Mouse (Mus musculus) MEL (cell line): ENCODE measurements at regions not wholly inside any gene's neighbourhood (a gene's known extent, or its start where the extent isn't known, plus 50 kb on each side); places are given as distances from the start of the nearest gene placed in this dataset.

Experiments
- CHD2 ChIP-seq: IDR thresholded peaks from 2 replicates; pipeline ENCODE4 v1.6.1; 2011; ENCODE audit warnings: low read length, improper control_type of control experiment
- CTCF ChIP-seq, 3 experiments: IDR thresholded peaks in 2 of 3; conservative IDR thresholded peaks in 1 of 3; 2 replicates each; pipeline ENCODE4 v1.5.1; 2011 to 2012; ENCODE audit warnings: low read length in 3 of 3, low read depth in 2 of 3, mild to moderate bottlenecking in 2 of 3, improper control_type of control experiment in 1 of 3, inconsistent platforms in 1 of 3, mixed read lengths in 1 of 3, moderate library complexity in 1 of 3; ENCODE audit not compliant: control insufficient read depth in 1 of 3, insufficient read depth in 1 of 3, poor library complexity in 1 of 3, severe bottlenecking in 1 of 3
- EP300 ChIP-seq, 2 experiments: IDR thresholded peaks; 2 replicates each; pipeline ENCODE4 v1.6.1; 2011; ENCODE audit warnings: improper control_type of control experiment in 2 of 2, low read length in 2 of 2, low read depth in 1 of 2, mild to moderate bottlenecking in 1 of 2
- GATA1 ChIP-seq: IDR thresholded peaks from 2 replicates; pipeline ENCODE4 v1.6.1; 2011; ENCODE audit warnings: low read depth, low read length, improper control_type of control experiment
- MEF2A ChIP-seq: IDR thresholded peaks from 2 replicates; pipeline ENCODE4 v1.6.1; 2014; ENCODE audit warnings: low read depth, mild to moderate bottlenecking, inconsistent platforms, low read length, improper control_type of control experiment; ENCODE audit not compliant: poor library complexity, insufficient replicate concordance, severe bottlenecking; ENCODE audit errors: extremely low read depth

GRCm38 (mm10) chr6:92304109-92304508 lies 59.7 kb upstream of the Trh start:
- TF ChIP-seq MEF2A (no peak), CTCF (IDR thresholded peaks at IDR 0.05 in 2 of 3, conservative IDR thresholded peaks at IDR 0.05 in 1 of 3; ENCODE audit: control insufficient read depth in 1 of 3, insufficient read depth in 1 of 3, low read depth in 2 of 3, low read length in 3 of 3, poor library complexity in 1 of 3, severe bottlenecking in 1 of 3) (no peak), EP300 (IDR thresholded peaks at IDR 0.05; ENCODE audit: low read depth in 1 of 2, low read length in 2 of 2) (no peak), CHD2 (no peak), GATA1 (no peak)
